Mouse (Mus musculus) E14TG2a.4 (cell line): ENCODE measurements at regions not wholly inside any gene's neighbourhood (a gene's known extent, or its start where the extent isn't known, plus 50 kb on each side); places are given as distances from the start of the nearest gene placed in this dataset.

Experiments used
- H3K27me3 ChIP-seq: 2 replicates; pipeline ENCODE4 v1.6.1; 2014; ENCODE audit warnings: low read length, control low read depth; ENCODE audit not compliant: insufficient read depth
- H3K36me3 ChIP-seq: 2 replicates; pipeline ENCODE4 v1.6.1; 2014; ENCODE audit warnings: low read length, control low read depth; ENCODE audit not compliant: insufficient read depth
- H3K4me1 ChIP-seq: replicated peaks from 2 replicates; pipeline ENCODE4 v1.6.1; 2014; ENCODE audit warnings: low read depth, low read length, control low read depth
- H3K4me3 ChIP-seq: replicated peaks from 2 replicates; pipeline ENCODE4 v1.5.1; 2014; ENCODE audit warnings: mild to moderate bottlenecking, low read length
- H3K9me3 ChIP-seq: 2 replicates; pipeline ENCODE4 v1.6.1; 2014; ENCODE audit warnings: low read length, control low read depth
- CTCF ChIP-seq: conservative IDR thresholded peaks from 2 replicates; pipeline ENCODE4 v1.5.1; 2014; ENCODE audit warnings: low read length
- NANOG ChIP-seq: IDR thresholded peaks from 2 replicates; pipeline ENCODE4 v1.6.1; 2014; ENCODE audit warnings: borderline replicate concordance, low read length, mixed read lengths
- POU5F1 ChIP-seq: IDR thresholded peaks from 2 replicates; pipeline ENCODE4 v1.6.1; 2014; ENCODE audit warnings: low read length, borderline replicate concordance

GRCm38 (mm10) chr3:159016426-159016825 lies 454.4 kb upstream of the Lrrc7 start:
- no peaks in the 10 kb centered on the region for H3K9me3 ChIP-seq
- no peaks in the 10 kb centered on the region for H3K36me3 ChIP-seq
- H3K4me3 ChIP-seq: no peak overlapping the region
- TF ChIP-seq CTCF: no peak
- TF ChIP-seq NANOG: no peak
- TF ChIP-seq POU5F1: no peak
- peaks cover 5% of the 10 kb centered on the region; the same call in 1 of the 2 replicates for H3K4me1 ChIP-seq
- H3K27me3 ChIP-seq: no peaks in the 10 kb centered on the region

GRCm38 (mm10) chr3:159010954-159011638 lies 449.1 kb upstream of the Lrrc7 start:
- Histone ChIP-seq H3K27me3 (no peaks in the 10 kb centered on the region), H3K4me3 (no peak overlapping the region), H3K4me1 (peaks cover 16% of the 10 kb centered on the region), H3K9me3 (no peaks in the 10 kb centered on the region), H3K36me3 (no peaks in the 10 kb centered on the region)
- TF ChIP-seq NANOG: peak; percentile 70; the same call in 1 of the 2 replicates
- TF ChIP-seq POU5F1: no peak

- TF ChIP-seq POU5F1: no peak
- TF ChIP-seq CTCF: no peak
- TF ChIP-seq NANOG: no peak
- no peaks in the 10 kb centered on the region for H3K36me3 ChIP-seq
- no peaks in the 10 kb centered on the region for H3K4me1 ChIP-seq
- H3K9me3 ChIP-seq: no peaks in the 10 kb centered on the region
- H3K27me3 ChIP-seq: no peaks in the 10 kb centered on the region
- H3K4me3 ChIP-seq: no peak overlapping the region
Measured at GRCm38 (mm10) chr3:159004013-159004412, 442.0 kb upstream of the Lrrc7 start.

GRCm38 (mm10) chr3:158985438-158986111 lies 423.6 kb upstream of the Lrrc7 start:
- Histone ChIP-seq H3K36me3 (no peaks in the 10 kb centered on the region), H3K9me3 (no peaks in the 10 kb centered on the region), H3K27me3 (no peaks in the 10 kb centered on the region), H3K4me1 (no peaks in the 10 kb centered on the region), H3K4me3 (no peak overlapping the region)
- TF ChIP-seq NANOG: no peak
- TF ChIP-seq POU5F1: no peak
- no peak for TF ChIP-seq CTCF

- no peaks in the 10 kb centered on the region for H3K27me3 ChIP-seq
- H3K36me3 ChIP-seq: no peaks in the 10 kb centered on the region
- H3K4me1 ChIP-seq: no peaks in the 10 kb centered on the region
- TF ChIP-seq NANOG (no peak), CTCF (no peak), POU5F1 (no peak)
- no peak overlapping the region for H3K4me3 ChIP-seq
- H3K9me3 ChIP-seq: peaks cover 8% of the 10 kb centered on the region; the same call in 1 of the 2 replicates
Measured at GRCm38 (mm10) chr3:158947063-158947462, 385.0 kb upstream of the Lrrc7 start.

GRCm38 (mm10) chr3:158905104-158905503 lies 343.1 kb upstream of the Lrrc7 start:
- Histone ChIP-seq H3K27me3 (no peaks in the 10 kb centered on the region), H3K4me3 (no peak overlapping the region), H3K9me3 (no peaks in the 10 kb centered on the region), H3K4me1 (no peaks in the 10 kb centered on the region), H3K36me3 (no peaks in the 10 kb centered on the region)
- TF ChIP-seq POU5F1: no peak
- no peak for TF ChIP-seq NANOG
- TF ChIP-seq CTCF: no peak

GRCm38 (mm10) chr3:158899458-158899857 lies 337.4 kb upstream of the Lrrc7 start:
- no peak overlapping the region for H3K4me3 ChIP-seq
- TF ChIP-seq NANOG (no peak), CTCF (no peak), POU5F1 (no peak)

GRCm38 (mm10) chr3:158886732-158887386 lies 324.8 kb upstream of the Lrrc7 start:
- TF ChIP-seq NANOG: no peak
- TF ChIP-seq POU5F1: no peak
- no peak for TF ChIP-seq CTCF
- H3K9me3 ChIP-seq: no peaks in the 10 kb centered on the region
- H3K36me3 ChIP-seq: no peaks in the 10 kb centered on the region
- H3K4me3 ChIP-seq: no peak overlapping the region
- H3K27me3 ChIP-seq: no peaks in the 10 kb centered on the region
- H3K4me1 ChIP-seq: no peaks in the 10 kb centered on the region

More at GRCm38 (mm10) chr3:158899458-158899857, 337.4 kb upstream of the Lrrc7 start:
- H3K27me3 ChIP-seq: no peaks in the 10 kb centered on the region
- H3K36me3 ChIP-seq: no peaks in the 10 kb centered on the region
- no peaks in the 10 kb centered on the region for H3K9me3 ChIP-seq
- no peaks in the 10 kb centered on the region for H3K4me1 ChIP-seq
